Mouse (Mus musculus) cerebellum, postnatal 14 days (tissue): ENCODE results near the gene Smbd1.

ENCODE experiments used
- DNase-seq, 2 experiments: peaks; one replicate each; pipeline ENCODE4 v3.0.0; 2021; ENCODE audit warnings: mixed read lengths in 2 of 2

Gene Smbd1

DNA sequence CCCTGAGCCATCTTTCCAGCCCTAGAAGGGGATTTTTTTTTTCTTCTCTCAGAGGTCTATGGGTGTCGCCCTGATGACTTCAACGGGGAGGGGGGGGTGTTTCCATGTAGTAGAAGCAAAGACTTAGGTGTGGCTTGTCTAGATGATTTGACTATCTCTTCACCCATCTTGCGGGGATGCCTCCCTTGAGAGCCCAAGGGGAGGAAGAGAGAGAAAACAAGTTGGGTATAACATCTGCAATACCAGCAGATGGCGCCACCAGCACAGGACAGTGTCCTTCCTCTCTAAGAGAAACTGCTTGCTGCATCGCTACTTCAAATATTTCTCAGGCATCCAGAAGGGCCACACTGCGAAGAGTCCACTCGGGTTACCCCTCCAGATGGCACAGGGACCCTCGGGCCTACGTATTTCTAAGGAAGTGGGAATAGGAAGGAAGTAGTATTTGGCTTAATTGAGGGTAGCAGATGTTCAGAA is 2.6 kb upstream of the Smbd1 start:
- peak; percentile 85 to 94 for DNase-seq

DNA sequence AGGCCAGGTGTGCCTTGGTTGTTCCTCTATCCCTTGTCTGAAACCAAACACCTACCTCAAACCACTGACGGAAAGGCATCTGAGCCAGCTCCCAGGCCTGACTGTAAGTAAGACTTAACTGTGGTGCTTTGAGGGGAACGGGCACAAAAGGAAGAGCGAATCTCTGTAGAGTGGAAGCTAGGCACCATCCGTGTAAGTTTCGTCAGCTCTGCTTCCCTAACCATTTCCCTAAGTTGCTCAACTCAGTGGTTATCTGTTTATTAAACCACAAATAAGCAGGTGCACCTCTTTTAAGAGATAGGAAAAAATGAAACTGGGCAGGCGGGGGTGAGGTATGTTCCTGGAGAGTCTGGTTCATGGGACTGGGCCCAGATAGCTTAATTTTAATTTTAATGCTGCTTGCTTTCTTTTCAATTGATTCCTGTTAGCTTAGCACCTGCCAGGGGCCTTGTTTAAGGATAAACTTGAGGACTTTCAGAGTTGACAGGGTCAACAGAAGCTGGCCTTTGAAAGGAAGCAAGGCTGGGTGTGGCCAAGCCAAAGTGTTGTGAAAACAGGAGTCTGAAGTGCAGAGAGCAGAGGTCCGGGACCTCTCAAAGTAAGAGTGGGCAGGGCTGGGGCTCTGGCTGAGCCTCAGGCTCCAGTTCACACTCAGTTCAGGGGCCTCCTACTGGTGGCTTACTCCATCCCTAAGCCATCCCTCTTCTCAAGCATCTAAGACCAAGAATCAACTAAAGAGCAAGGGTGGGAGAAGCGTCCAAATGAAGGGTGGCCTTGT is 2.7 kb downstream of the Smbd1 start:
- no peak for DNase-seq

DNA sequence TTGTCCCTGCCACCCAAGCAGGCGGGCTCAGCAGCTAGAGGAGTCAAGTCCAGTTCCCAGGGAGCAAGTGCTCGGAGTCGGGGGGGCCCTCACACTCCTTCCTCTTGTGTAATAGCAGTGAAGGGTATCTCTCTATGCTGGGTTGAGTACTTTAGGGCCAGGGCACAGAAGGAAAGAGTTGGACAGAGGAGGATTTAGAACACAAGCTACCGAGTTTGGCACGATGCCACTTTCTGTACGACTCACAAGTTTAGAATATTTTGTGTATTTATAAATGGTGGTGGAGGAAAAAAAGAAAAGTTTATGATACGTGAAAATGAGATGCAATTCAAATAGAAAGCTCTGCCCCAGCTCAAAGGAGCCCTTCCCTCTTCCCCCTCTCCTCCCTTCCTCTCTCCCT is 5.1 kb downstream of the Smbd1 start:
- peak in 1 of 2 experiments; percentile 16 for DNase-seq

DNA sequence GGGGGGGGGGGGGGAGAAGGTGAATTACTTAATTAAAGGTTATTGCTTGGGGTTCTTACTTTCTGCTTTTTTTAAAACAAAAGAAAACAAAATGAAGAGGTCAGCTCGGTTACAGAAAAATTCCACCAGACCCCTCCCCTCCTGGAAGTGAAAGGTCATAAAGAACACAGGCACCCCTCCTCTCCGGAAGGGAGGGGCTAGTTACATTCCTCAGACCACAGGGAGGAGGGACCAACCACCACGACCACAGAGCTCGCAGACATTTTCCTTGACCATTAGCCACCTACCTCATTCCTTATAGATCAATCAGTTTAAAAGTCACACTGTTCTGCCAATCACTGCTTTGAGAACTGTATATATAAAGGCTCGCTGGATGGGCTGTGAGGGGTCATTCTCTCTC is 6.4 kb downstream of the Smbd1 start:
- no peak for DNase-seq

DNA sequence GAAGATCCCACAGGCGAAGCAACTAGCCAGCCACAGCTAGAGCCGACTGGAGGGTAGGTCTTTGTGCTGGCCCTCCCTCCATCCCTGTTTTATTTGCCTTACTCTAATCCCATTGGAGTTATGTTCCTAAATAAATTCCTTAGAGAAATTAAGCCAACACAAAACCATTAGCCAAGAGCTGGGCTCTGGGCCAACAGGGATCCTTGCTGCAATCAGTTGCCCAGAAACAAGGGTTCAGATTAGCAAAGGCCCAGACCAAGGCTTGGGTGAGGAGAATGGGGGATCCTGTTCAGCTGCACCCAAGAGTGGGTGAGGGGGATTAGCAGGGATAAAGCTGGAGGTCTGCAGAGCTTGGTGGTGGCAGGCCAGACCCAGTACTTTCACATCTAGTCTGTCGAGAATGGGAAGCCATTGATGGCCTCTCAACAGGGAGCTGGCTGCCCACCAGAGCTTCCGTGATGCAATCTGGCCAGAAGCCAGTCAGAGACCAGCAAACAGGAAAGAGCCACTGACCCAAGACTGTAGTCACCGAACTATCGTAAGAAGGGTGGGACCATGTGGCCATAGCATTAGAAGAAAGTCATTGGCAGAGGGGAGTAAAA is 6.9 kb downstream of the Smbd1 start:
- peak; percentile 88 to 90 for DNase-seq

DNA sequence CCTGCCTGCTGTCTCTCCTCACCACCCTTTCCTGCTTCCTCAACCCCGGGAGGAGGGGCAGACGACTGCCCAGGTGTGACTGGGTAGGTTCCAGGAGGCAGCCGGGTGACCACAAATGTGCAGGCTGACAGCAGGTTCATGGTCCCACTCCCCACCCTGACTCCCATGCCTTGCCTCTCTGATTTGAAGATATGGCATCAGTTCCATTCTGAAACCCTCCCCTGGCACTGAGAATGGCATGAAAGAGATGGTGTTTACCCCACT is 12.9 kb downstream of the Smbd1 start, which contains the start of gene Muc20:
Muc20 (minus strand) TSS at position 10 of the 264 bp plus-strand sequence.
- DNase-seq: no peak

DNA sequence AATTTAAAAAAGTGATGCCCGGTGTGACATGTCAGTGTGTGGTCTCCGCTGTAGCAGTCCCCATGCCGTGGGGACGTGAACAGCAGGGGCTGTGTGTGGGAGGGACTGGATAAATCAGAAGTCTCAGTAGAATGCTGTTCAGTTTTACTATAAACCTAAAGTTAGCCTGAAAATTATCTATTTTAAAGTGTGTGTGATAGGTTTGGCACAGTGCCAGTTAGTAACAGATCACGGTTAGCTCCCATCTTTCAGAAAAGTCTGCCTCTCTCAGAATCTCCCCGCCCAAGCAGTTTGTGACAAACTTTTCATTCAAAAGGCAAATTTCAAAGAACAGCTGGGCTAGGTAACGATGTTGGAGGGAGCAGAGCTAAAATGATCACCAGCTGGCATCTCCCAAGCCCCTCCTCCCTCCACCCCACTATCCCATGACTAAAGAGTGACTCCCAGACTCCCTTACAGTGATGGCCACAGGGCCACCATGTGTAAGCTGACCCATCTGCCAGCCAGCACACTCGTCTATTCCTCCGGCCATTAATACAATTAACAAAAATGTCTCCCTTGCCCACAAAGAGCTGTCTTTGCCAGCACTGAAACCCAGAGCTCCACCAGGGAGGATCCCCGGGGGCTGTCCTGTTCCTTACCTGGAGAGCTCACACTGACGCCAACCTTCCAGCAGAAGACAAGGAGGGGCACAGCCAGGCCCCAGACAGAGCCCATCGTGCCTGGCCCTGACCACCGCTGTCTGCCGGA is 13.4 kb downstream of the Smbd1 start:
- no peak for DNase-seq

DNA sequence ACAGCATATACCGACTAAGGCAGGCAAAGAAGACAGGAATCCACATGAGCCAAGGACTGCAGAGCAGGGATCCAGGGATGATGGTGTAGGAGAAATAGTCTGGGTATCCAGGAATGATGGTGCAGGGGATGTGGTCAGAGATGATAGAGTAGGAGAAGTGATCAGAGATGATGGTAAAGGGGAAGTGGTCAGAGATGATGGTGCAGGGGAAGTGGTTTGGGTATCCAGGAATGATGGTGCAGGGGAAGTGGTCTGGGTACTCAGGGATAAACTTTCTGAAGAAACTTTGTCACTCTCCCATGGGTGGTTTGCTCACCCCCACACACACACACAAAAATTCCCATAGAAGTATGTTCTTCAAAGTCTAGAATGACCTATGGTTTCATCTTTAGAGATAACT is 15.1 kb downstream of the Smbd1 start:
- no peak for DNase-seq

DNA sequence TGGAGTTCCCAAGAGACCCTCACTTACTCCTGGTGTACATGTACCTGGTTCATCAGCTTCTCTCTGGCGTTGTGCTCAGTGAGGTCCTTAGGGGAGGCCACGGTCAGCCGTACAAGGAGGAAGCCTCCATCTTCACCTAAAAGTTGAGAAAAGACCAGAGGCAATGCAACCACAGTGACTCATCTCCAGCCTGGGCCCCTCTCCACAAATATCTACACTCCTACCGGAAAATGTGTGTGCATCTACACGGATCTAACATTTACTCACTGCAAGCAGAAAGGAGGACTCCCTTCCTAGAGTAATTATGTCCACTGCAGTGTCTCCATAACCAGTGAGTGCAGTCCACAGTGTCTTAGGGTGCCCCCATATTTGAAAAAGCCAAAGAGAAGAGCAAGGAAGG is 20.2 kb downstream of the Smbd1 start:
- DNase-seq: no peak

DNA sequence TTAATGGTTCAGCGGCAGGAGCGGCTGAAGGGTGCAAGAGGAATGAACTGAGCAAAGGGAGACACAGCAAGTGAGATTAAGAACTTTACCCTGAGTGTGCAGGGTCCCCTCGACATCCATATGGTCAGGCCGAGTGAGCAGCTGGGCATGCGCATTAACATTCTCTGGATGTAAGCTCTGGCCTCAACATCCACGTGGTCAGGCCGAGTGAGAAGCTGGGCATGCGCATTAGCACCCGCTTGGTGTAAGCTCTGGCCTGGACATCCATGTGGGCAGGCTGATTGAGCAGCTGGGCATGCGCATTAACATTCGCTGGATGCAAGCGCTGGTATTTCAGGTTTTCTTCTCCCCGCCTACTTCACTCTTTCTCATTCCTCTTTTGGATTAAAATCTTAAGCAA is 25.4 kb downstream of the Smbd1 start:
- peak in 1 of 2 experiments; percentile 22 for DNase-seq

DNA sequence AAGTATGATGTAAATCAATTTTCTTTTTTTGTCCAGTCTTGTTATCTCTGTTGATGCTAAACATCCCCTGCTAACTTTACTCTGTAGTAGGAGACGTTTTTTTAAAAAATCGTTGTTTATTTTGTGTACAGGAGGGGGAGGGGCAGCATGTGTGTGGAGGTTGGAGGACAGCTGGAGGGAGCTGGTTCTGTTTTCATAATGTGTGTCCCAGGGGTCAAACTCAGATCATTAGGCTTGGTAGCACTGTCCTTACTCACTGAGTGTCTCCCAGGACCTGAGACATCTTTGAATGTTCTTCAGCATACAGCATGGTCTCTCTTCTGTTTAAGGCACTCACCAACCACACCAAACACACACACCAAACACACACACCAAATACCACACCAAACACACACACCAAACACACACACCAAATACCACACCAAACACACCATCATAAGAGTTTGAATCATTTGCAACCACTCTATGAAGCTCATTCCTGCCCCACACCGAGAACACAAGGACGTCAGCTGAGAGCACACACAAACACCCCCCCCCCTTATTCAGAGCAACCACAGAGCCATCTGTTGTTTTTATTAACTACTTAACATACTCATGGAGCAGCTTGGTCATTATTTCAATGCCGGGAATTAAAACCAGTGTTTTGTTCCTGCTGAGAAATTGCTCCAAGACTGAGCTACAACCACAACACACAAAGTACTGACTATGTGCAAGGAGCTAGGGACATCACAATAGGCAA is 26.8 kb downstream of the Smbd1 start:
- DNase-seq: no peak

DNA sequence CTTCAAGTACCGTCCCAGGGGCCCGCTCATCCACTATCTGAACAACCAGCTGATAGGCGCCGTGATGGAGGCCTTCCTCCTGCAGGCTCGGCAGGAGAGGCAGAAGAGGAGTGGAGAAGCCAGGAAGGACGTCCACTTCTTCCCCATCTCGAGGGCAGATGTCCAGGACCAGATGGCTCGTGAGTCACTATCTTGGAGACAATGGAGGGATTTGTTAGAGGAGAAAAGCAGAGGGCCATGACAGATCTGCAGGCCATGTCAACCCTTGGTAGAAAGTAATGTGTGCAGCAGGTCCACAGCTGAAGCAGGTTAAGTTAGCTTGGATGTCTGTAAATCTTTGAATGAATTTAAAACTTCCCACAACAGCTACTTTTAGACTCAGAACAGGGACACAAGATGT is 31.3 kb downstream of the Smbd1 start:
- DNase-seq: peak in 1 of 2 experiments; percentile 17

DNA sequence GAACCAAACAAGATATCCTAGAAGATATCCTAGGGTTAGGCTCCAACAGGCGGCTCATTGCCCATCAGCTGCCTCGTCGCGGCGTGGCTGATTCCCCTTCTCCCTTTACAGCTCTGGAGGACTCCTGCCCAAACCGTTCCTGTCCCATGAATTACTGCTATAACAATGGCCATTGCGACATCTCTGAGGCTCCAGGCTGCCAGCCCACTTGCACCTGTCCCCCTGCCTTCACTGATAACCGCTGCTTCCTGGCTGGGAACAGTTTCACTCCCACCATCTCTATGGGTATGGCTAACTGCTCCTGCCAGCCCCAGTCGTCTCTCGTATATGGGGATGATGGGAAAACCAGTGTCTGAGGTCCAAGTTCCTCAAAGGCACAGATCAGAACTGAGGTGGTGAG is 33.6 kb downstream of the Smbd1 start:
- DNase-seq: no peak

DNA sequence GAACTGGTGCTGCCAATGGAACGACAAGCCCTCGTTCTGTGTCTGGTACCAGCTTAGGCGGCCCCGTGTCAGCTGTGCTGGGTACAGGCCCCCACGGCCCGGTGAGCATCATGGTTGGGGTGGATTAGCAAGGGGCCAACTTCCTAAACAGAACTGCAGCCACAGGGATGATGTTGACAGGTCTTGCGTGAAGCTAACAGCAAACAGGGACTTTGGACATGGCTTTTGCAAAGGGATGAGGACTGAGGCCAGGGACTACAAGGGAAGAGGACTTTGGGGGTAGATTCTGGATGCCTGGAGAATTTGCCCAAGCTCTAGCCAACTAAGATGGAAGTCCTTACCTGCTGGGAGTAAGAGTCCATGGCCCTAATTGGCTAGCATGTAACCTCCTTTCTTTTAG is 43.4 kb downstream of the Smbd1 start:
- DNase-seq: no peak

DNA sequence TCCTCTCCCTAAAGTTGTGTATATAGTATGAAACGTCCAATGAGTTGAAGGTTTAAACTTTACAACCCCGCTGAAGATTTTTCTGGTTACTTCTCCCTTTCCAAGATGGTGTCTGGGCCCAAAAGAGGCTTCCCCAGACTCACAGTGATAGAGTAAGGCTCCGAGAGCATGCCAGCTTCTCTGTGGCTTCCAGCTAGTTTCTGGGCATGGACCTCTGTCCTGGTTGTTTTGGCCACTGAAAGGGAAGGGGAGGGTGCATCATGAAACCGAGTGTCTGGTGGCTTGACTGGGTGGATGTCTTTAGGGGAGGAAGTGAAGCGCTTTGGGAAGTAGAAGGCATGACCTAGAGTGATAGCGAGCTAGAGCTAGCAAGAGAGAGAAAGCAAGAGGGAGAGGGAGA is 45.3 kb downstream of the Smbd1 start:
- peak; percentile 43 to 44 for DNase-seq

DNA sequence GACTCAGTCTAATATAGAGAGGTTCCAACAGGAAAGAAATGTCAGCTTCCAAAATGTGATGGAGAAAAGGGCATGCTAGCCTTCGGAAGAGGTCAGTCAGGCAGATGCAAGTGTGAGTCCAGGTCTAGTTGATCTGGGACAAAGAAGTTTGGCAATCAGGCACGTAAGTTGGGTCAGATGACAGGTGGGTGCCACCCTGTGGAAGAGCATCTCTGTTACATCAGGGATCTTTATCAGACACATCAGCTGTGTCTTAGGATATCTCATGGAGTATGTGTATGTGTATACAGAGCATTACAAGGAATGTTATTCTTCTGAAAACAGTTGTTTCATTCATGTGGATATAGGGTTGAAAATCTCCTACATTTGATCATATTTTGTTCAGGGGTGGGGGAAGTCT is 45.7 kb downstream of the Smbd1 start:
- no peak for DNase-seq
